Mouse (Mus musculus) layer of hippocampus, adult 2 months (tissue): Measurements from ENCODE around the gene Mxra8. TPM values are rescaled to one million over a fixed set of nuclear protein-coding genes. Genes with fewer than 3 reads are reported as not detected.
A peak's percentile ranks its signal among the peaks of the same experiment; 100 is the strongest.

ENCODE experiments used
- DNase-seq, 2 experiments: peaks; one replicate each; pipeline ENCODE4 v3.0.0; 2022; ENCODE audit warnings: low spot score in 2 of 2
- H3K27ac ChIP-seq: fragments of 200-600 bp; 2 replicates; pipeline ENCODE4 v1.8.1; 2022
- H3K4me3 ChIP-seq: fragments of 200-600 bp; 2 replicates; pipeline ENCODE4 v1.8.1; 2022; ENCODE audit warnings: mild to moderate bottlenecking
- CTCF ChIP-seq: fragments of 200-600 bp; conservative IDR thresholded peaks from 2 replicates; pipeline ENCODE4 v1.8.1; 2022; ENCODE audit warnings: antibody characterized with exemption, mild to moderate bottlenecking, moderate library complexity
- microRNA-seq, 2 experiments: library from miRNA; unstranded; fragments of <30 nt; microRNA quantifications; one replicate each; pipeline ENCODE4 v1.2.0; 2021
- total RNA-seq, 2 experiments: library from RNA; stranded (reverse); gene quantifications; 2 replicates each; pipeline ENCODE4 v1.2.3; 2021

Gene Mxra8
- total RNA-seq, 2 experiments from 2014 or later, result 8.4 to 10.6 TPM

DNA sequence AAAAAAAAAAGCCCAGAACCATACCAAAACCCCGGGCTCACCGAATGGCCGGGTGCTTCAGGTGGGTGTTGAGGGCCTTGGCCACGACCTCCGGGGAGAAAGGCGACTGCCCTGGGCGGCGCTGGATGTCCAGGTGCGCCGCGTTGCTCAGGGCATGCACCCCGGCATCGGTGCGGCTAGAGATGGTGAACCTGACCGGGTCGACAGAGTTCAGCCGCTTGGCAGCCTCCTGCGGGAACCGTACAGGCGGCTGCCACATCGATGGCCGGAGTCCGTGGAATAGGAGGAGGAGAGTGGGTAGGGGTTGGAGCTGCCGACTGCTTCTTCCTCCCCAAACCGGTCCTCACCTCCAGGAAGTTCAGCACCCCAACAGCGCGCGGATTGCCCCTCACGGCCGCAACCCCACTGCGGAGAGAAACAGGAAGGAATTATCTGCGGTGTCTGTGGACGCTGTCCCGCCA lies 51.6 kb downstream of the Mxra8 start:
- Histone ChIP-seq H3K27ac (peak overlapping the region; percentile 99), H3K4me3 (peak overlapping the region; percentile 84)
- no peak for TF ChIP-seq CTCF
- DNase-seq, result no peak

- H3K27ac ChIP-seq, result peak within 1 kb of the TSS; percentile 99
- TF ChIP-seq CTCF, result no peak
- H3K4me3 ChIP-seq, result peak within 1 kb of the TSS; percentile 84
- DNase-seq, result peak; percentile 95 to 98
Observed at GRCm38 (mm10) chr4:155891551-155892001, 52.1 kb downstream of the Mxra8 start, which contains the start of the genes Pusl1 and Acap3. TSS of gene Pusl1 (minus strand) at chr4:155891781. TSS of gene Acap3 (plus strand) at chr4:155891822.

- Histone ChIP-seq H3K27ac (peak overlapping the region; percentile 99), H3K4me3 (peak overlapping the region; percentile 84)
- DNase-seq, result peak; percentile 72 to 83
- peak; percentile 68 for TF ChIP-seq CTCF
Observed at GRCm38 (mm10) chr4:155892017-155892416, 52.5 kb downstream of the Mxra8 start.

- DNase-seq, result no peak
- peak overlapping the region; percentile 84 for H3K4me3 ChIP-seq
- no peak for TF ChIP-seq CTCF
Observed at GRCm38 (mm10) chr4:155892438-155893211, 53.1 kb downstream of the Mxra8 start.

GRCm38 (mm10) chr4:155893212-155893690 lies 53.8 kb downstream of the Mxra8 start:
- H3K4me3 ChIP-seq, result peak overlapping the region; percentile 84
- no peak for TF ChIP-seq CTCF
- peak overlapping the region; percentile 88 for H3K27ac ChIP-seq
- DNase-seq, result no peak

More at GRCm38 (mm10) chr4:155892438-155893211, 53.1 kb downstream of the Mxra8 start:
- peak overlapping the region; percentile 99 for H3K27ac ChIP-seq

Small RNA genes lying within 50 kb of the gene (microRNA-seq; reads per million reads assigned to microRNA genes)
- gene Gm27743, result 0 reads per million in 2 experiments

Other genes with a start within 250 kb of the Mxra8 start
- gene Slc35e2, start 238.3 kb upstream of the Mxra8 start, total RNA-seq, result 10 to 100 TPM; 39.7 to 40.3 TPM
- gene Cdk11b, start 214.8 kb upstream of the Mxra8 start, total RNA-seq, result 10 to 100 TPM; 43.6 to 48.8 TPM
- not detected for gene Gm10563, start 194.3 kb upstream of the Mxra8 start, total RNA-seq
- 1 to 10 TPM; 2.7 to 3.4 TPM for gene Mmp23, start 186.3 kb upstream of the Mxra8 start, total RNA-seq
- 100 to 1,000 TPM; 111 to 114 TPM for gene Mib2, start 170.5 kb upstream of the Mxra8 start, total RNA-seq
- gene Fndc10, start 145.3 kb upstream of the Mxra8 start, total RNA-seq, result 10 to 100 TPM; 26.5 to 27.9 TPM
- 10 to 100 TPM; 90.9 to 92.8 TPM for gene Ssu72, start 134.9 kb upstream of the Mxra8 start, total RNA-seq
- 10 to 100 TPM; 32.7 to 39.0 TPM for gene Tmem240, start 104.9 kb upstream of the Mxra8 start, total RNA-seq
- 10 to 100 TPM; 49.9 to 51.4 TPM for gene Atad3a, start 78.6 kb upstream of the Mxra8 start, total RNA-seq
- gene Vwa1, start 65.0 kb upstream of the Mxra8 start, total RNA-seq, result 1 to 10 TPM; 9.6 to 9.8 TPM
- gene Tmem88b, start 53.8 kb upstream of the Mxra8 start, total RNA-seq, result 10 to 100 TPM; 24.0 to 24.8 TPM
- under 1 TPM in 1 of 2 experiments, not detected in 1; 0.32 TPM for gene Ankrd65, start 49.2 kb upstream of the Mxra8 start, total RNA-seq
- gene Mrpl20, start 36.8 kb upstream of the Mxra8 start, total RNA-seq, result 10 to 100 TPM; 86.6 to 89.6 TPM
- gene Ccnl2, start 27.2 kb upstream of the Mxra8 start, total RNA-seq, result 10 to 100 TPM; 79.4 to 94.2 TPM
- gene Aurkaip1, start 8.4 kb upstream of the Mxra8 start, total RNA-seq, result 100 to 1,000 TPM; 102 to 105 TPM
- gene Dvl1, start 7.7 kb downstream of the Mxra8 start, total RNA-seq, result 10 to 100 TPM; 80.8 to 81.9 TPM
- under 1 TPM; 0.33 to 0.44 TPM for gene Tas1r3, start 23.7 kb downstream of the Mxra8 start, total RNA-seq
- gene Cptp, start 29.8 kb downstream of the Mxra8 start, total RNA-seq, result 10 to 100 TPM; 29.2 to 31.7 TPM
- 10 to 100 TPM; 33.7 to 35.8 TPM for gene Ints11, start 29.9 kb downstream of the Mxra8 start, total RNA-seq
- 10 to 100 TPM; 62.3 to 68.1 TPM for gene Pusl1, start 52.1 kb downstream of the Mxra8 start, total RNA-seq
- gene Acap3, start 52.1 kb downstream of the Mxra8 start, total RNA-seq, result 100 to 1,000 TPM; 121 to 129 TPM
- gene Ube2j2, start 104.2 kb downstream of the Mxra8 start, total RNA-seq, result 10 to 100 TPM; 69.8 to 71.2 TPM
- 10 to 100 TPM; 11.5 to 18.0 TPM for gene C1qtnf12, start 122.6 kb downstream of the Mxra8 start, total RNA-seq
- gene B3galt6, start 153.0 kb downstream of the Mxra8 start, total RNA-seq, result 10 to 100 TPM in 1 of 2 experiments, 1 to 10 TPM in 1; 9.3 to 10.1 TPM
- 100 to 1,000 TPM; 191 to 194 TPM for gene Sdf4, start 153.2 kb downstream of the Mxra8 start, total RNA-seq
- gene Tnfrsf4, start 174.2 kb downstream of the Mxra8 start, total RNA-seq, result 1 to 10 TPM; 1.3 to 2.3 TPM
- not detected for gene Tnfrsf18, start 186.5 kb downstream of the Mxra8 start, total RNA-seq
- gene Ttll10, start 219.7 kb downstream of the Mxra8 start, total RNA-seq, result under 1 TPM in 1 of 2 experiments, not detected in 1; 0.26 TPM